Mouse (Mus musculus) kidney, embryonic 16.5 days (tissue): ENCODE data around the gene Olfr344. TPM values are rescaled to one million over a fixed set of nuclear protein-coding genes. Genes with fewer than 3 reads are reported as not detected.

Source experiments
- ATAC-seq: fragments of 200-750 bp; cut with Nextera tagmentation; 2 replicates; pipeline ENCODE4 v1.8.0; 2017; ENCODE audit warnings: moderate TSS enrichment; ENCODE audit not compliant: low FRiP score, low TSS enrichment
- H3K27ac ChIP-seq: fragments of 300-500 bp; sonication (generic); 2 replicates; pipeline ENCODE4 v1.5.1; 2014; ENCODE audit warnings: low read length
- H3K27me3 ChIP-seq: fragments of 300-500 bp; sonication (generic); 2 replicates; pipeline ENCODE4 v1.6.1; 2014; ENCODE audit warnings: low read length, control low read depth, mixed read lengths; ENCODE audit not compliant: insufficient read depth
- H3K36me3 ChIP-seq: fragments of 300-500 bp; sonication (generic); 2 replicates; pipeline ENCODE4 v1.6.1; 2014; ENCODE audit warnings: low read length, control low read depth, mixed read lengths; ENCODE audit not compliant: insufficient read depth
- H3K4me1 ChIP-seq: fragments of 300-500 bp; sonication (generic); 2 replicates; pipeline ENCODE4 v1.6.1; 2014; ENCODE audit warnings: low read length, control low read depth, mixed read lengths; ENCODE audit not compliant: insufficient read depth
- H3K4me2 ChIP-seq: fragments of 300-500 bp; sonication (generic); replicated peaks from 2 replicates; pipeline ENCODE4 v1.6.1; 2014; ENCODE audit warnings: low read depth, low read length
- H3K4me3 ChIP-seq: fragments of 300-500 bp; sonication (generic); 2 replicates; pipeline ENCODE4 v1.5.1; 2014; ENCODE audit warnings: mild to moderate bottlenecking, low read length
- H3K9ac ChIP-seq: fragments of 300-500 bp; sonication (generic); replicated peaks from 2 replicates; pipeline ENCODE4 v1.6.1; 2014; ENCODE audit warnings: low read length
- H3K9me3 ChIP-seq: fragments of 300-500 bp; sonication (generic); 2 replicates; pipeline ENCODE4 v1.6.1; 2016; ENCODE audit warnings: low read length, control low read depth
- WGBS: fragments of 180-500 bp; shearing (Covaris S2); extraction: QIAGEN DNeasy Blood & Tissue Kit; methylation state at CpG from one replicate; pipeline ENCODE4 v1.1.7; 2014; 5-methylcytosine and 5-hydroxymethylcytosine counted together
- polyA plus RNA-seq: library from polyadenylated mRNA; unstranded; fragments of >200 nt; fragmentation: Nextera tagmentation; extraction: Ambion mirVana; gene quantifications from 2 replicates; pipeline ENCODE4 v1.2.1, GENCODE M21; 2015

Olfr344 gene
- not detected in 2 replicates for polyA plus RNA-seq

- Histone ChIP-seq H3K27ac (no peak within 1 kb of the TSS), H3K9me3 (0 out of 2 replicates have a peak, but pooled peaks cover 4% of the 10 kb centered on the region), H3K4me2 (no peak within 1 kb of the TSS), H3K4me3 (no peak within 1 kb of the TSS), H3K4me1 (no peaks in the 10 kb centered on the region), H3K9ac (no peak within 1 kb of the TSS), H3K27me3 (no peaks in the 10 kb centered on the region), H3K36me3 (no peaks in the 10 kb centered on the region)
- ATAC-seq, result no peak
- 95% methylated on average over 1 of the region's 1 CpGs for WGBS
Measured at GRCm38 (mm10) chr2:36566362-36566761, at the start of gene Olfr344. TSS of gene Olfr344 (plus strand) at chr2:36566662.

GRCm38 (mm10) chr2:36524698-36525097, 41.8 kb upstream of the Olfr344 start, which contains the start of gene Olfr342:
TSS of gene Olfr342 (plus strand) at chr2:36524998.
- H3K4me3 ChIP-seq, result no peak within 1 kb of the TSS
- no peak within 1 kb of the TSS for H3K27ac ChIP-seq
- no peaks in the 10 kb centered on the region for H3K36me3 ChIP-seq
- peaks cover 4% of the 10 kb centered on the region; the same call in 1 of the 2 replicates for H3K9me3 ChIP-seq
- WGBS, result 61% methylated on average over 3 of the region's 3 CpGs
- no peaks in the 10 kb centered on the region for H3K4me1 ChIP-seq
- ATAC-seq, result no peak
- H3K27me3 ChIP-seq, result no peaks in the 10 kb centered on the region
- H3K4me2 ChIP-seq, result no peak within 1 kb of the TSS
- H3K9ac ChIP-seq, result no peak within 1 kb of the TSS

GRCm38 (mm10) chr2:36565156-36565555, 1.3 kb upstream of the Olfr344 start:
- Histone ChIP-seq H3K27ac (no peak overlapping the region), H3K9me3 (0 out of 2 replicates have a peak, but pooled peaks cover 4% of the 10 kb centered on the region), H3K4me2 (no peak overlapping the region), H3K36me3 (no peaks in the 10 kb centered on the region), H3K4me3 (no peak overlapping the region), H3K9ac (no peak overlapping the region), H3K4me1 (no peaks in the 10 kb centered on the region), H3K27me3 (no peaks in the 10 kb centered on the region)
- ATAC-seq, result no peak

- no peak overlapping the region for H3K4me2 ChIP-seq
- ATAC-seq, result no peak
- no peaks in the 10 kb centered on the region for H3K36me3 ChIP-seq
- no peaks in the 10 kb centered on the region for H3K27me3 ChIP-seq
- H3K9ac ChIP-seq, result no peak overlapping the region
- H3K4me1 ChIP-seq, result no peaks in the 10 kb centered on the region
- H3K4me3 ChIP-seq, result no peak overlapping the region
- H3K9me3 ChIP-seq, result 0 out of 2 replicates have a peak, but pooled peaks cover 4% of the 10 kb centered on the region
- H3K27ac ChIP-seq, result no peak overlapping the region
Measured at GRCm38 (mm10) chr2:36567022-36567421, 560 bp downstream of the Olfr344 start.

- Histone ChIP-seq H3K4me3 (no peak overlapping the region), H3K4me1 (no peaks in the 10 kb centered on the region), H3K9ac (no peak overlapping the region), H3K36me3 (no peaks in the 10 kb centered on the region), H3K9me3 (0 out of 2 replicates have a peak, but pooled peaks cover 4% of the 10 kb centered on the region), H3K27me3 (no peaks in the 10 kb centered on the region), H3K4me2 (no peak overlapping the region), H3K27ac (no peak overlapping the region)
- 96% methylated on average over 3 of the region's 3 CpGs for WGBS
- no peak for ATAC-seq
Measured at GRCm38 (mm10) chr2:36567845-36568244, 1.4 kb downstream of the Olfr344 start.

Other genes with a start within 250 kb of the Olfr344 start
- gene Olfr338, start 193.1 kb upstream of the Olfr344 start, polyA plus RNA-seq, result 0.04 TPM in 1 of 2 replicates, not detected in the other
- not detected in 2 replicates for gene Olfr339, start 147.7 kb upstream of the Olfr344 start, polyA plus RNA-seq
- gene Olfr340, start 114.1 kb upstream of the Olfr344 start, polyA plus RNA-seq, result not detected in 2 replicates
- gene Olfr341, start 84.2 kb upstream of the Olfr344 start, polyA plus RNA-seq, result not detected in 2 replicates
- not detected in 2 replicates for gene Olfr342, start 41.7 kb upstream of the Olfr344 start, polyA plus RNA-seq
- gene Olfr345, start 73.4 kb downstream of the Olfr344 start, polyA plus RNA-seq, result not detected in 2 replicates
- gene Olfr346, start 119.1 kb downstream of the Olfr344 start, polyA plus RNA-seq, result not detected in 2 replicates
- gene Olfr347, start 165.2 kb downstream of the Olfr344 start, polyA plus RNA-seq, result not detected in 2 replicates
- not detected in 2 replicates for gene Olfr348, start 217.6 kb downstream of the Olfr344 start, polyA plus RNA-seq
- gene Olfr50, start 223.9 kb downstream of the Olfr344 start, polyA plus RNA-seq, result not detected in 2 replicates